Mouse (Mus musculus) stomach, embryonic 15.5 days (tissue): ENCODE measurements around the gene Chkb. TPM values are rescaled to one million over a fixed set of nuclear protein-coding genes. Genes with fewer than 3 reads are reported as not detected.

Experiments
- ATAC-seq: fragments of 200-750 bp; cut with Nextera tagmentation; 2 replicates; pipeline ENCODE4 v1.8.0; 2017; ENCODE audit warnings: low read depth, moderate number of reproducible peaks, moderate TSS enrichment; ENCODE audit not compliant: insufficient read depth, low FRiP score
- H3K27ac ChIP-seq: fragments of 300-500 bp; sonication (generic); 2 replicates; pipeline ENCODE4 v1.5.1; 2015; ENCODE audit warnings: mild to moderate bottlenecking, inconsistent platforms
- H3K27me3 ChIP-seq: fragments of 300-500 bp; sonication (generic); replicated peaks from 2 replicates; pipeline ENCODE4 v1.6.1; 2015; ENCODE audit warnings: inconsistent platforms
- H3K36me3 ChIP-seq: fragments of 300-500 bp; sonication (generic); 2 replicates; pipeline ENCODE4 v1.6.1; 2015; ENCODE audit warnings: inconsistent platforms
- H3K4me1 ChIP-seq: fragments of 300-500 bp; sonication (generic); 2 replicates; pipeline ENCODE4 v1.6.1; 2015; ENCODE audit warnings: inconsistent platforms
- H3K4me2 ChIP-seq: fragments of 300-500 bp; sonication (generic); 2 replicates; pipeline ENCODE4 v1.6.1; 2015; ENCODE audit warnings: mild to moderate bottlenecking, inconsistent platforms
- H3K4me3 ChIP-seq: fragments of 300-500 bp; sonication (generic); replicated peaks from 2 replicates; pipeline ENCODE4 v1.5.1; 2015; ENCODE audit warnings: inconsistent platforms
- H3K9ac ChIP-seq: fragments of 300-500 bp; sonication (generic); 2 replicates; pipeline ENCODE4 v1.6.1; 2015; ENCODE audit warnings: inconsistent platforms
- H3K9me3 ChIP-seq: fragments of 300-500 bp; sonication (generic); 2 replicates; pipeline ENCODE4 v1.6.1; 2016; ENCODE audit warnings: inconsistent platforms
- WGBS: fragments of 180-500 bp; shearing (Covaris S2); methylation state at CpG from one replicate; pipeline ENCODE4 v1.1.7; 2015; 5-methylcytosine and 5-hydroxymethylcytosine counted together
- polyA plus RNA-seq: library from polyadenylated mRNA; unstranded; fragments of >200 nt; fragmentation: Nextera tagmentation; extraction: Ambion mirVana; gene quantifications from 2 replicates; pipeline ENCODE4 v1.2.1, GENCODE M21; 2015

Gene Chkb
- polyA plus RNA-seq, 1 experiment from 2014 or later = 51.3 TPM

GRCm38 (mm10) chr15:89426716-89427115 lies 3.0 kb downstream of the Chkb start:
- ATAC-seq = no peak
- H3K36me3 ChIP-seq = 0 out of 2 replicates have a peak, but pooled peaks cover 4% of the 10 kb centered on the region
- H3K9me3 ChIP-seq = no peaks in the 10 kb centered on the region
- no peak overlapping the region for H3K27ac ChIP-seq
- no peak overlapping the region for H3K9ac ChIP-seq
- no peaks in the 10 kb centered on the region for H3K27me3 ChIP-seq
- no peak overlapping the region for H3K4me2 ChIP-seq
- 91% methylated on average over 10 of the region's 10 CpGs for WGBS
- H3K4me3 ChIP-seq = no peak overlapping the region
- H3K4me1 ChIP-seq = peaks cover 7% of the 10 kb centered on the region

- WGBS = 33% methylated on average over 6 of the region's 6 CpGs
- H3K4me2 ChIP-seq = no peak within 1 kb of the TSS
These were observed 4.0 kb downstream of the Chkb start, which contains the start of gene Cpt1b for GRCm38 (mm10) chr15:89425711-89426121. TSS of gene Cpt1b (minus strand) at chr15:89425863.

GRCm38 (mm10) chr15:89424621-89425020 lies 5.1 kb downstream of the Chkb start:
- no peak for ATAC-seq
- H3K36me3 ChIP-seq = peaks cover 9% of the 10 kb centered on the region; the same call in 1 of the 2 replicates
- 80% methylated on average over 8 of the region's 8 CpGs for WGBS
- no peaks in the 10 kb centered on the region for H3K9me3 ChIP-seq
- H3K4me1 ChIP-seq = peaks cover 7% of the 10 kb centered on the region
- H3K27ac ChIP-seq = no peak overlapping the region
- H3K4me3 ChIP-seq = no peak overlapping the region
- no peaks in the 10 kb centered on the region for H3K27me3 ChIP-seq
- no peak overlapping the region for H3K4me2 ChIP-seq
- H3K9ac ChIP-seq = no peak overlapping the region

More at GRCm38 (mm10) chr15:89425711-89426121, 4.0 kb downstream of the Chkb start, which contains the start of gene Cpt1b:
- H3K4me1 ChIP-seq = peaks cover 7% of the 10 kb centered on the region
- ATAC-seq = no peak
- H3K36me3 ChIP-seq = 0 out of 2 replicates have a peak, but pooled peaks cover 4% of the 10 kb centered on the region
- no peak within 1 kb of the TSS for H3K9ac ChIP-seq
- no peaks in the 10 kb centered on the region for H3K27me3 ChIP-seq
- no peak within 1 kb of the TSS for H3K27ac ChIP-seq
- H3K9me3 ChIP-seq = no peaks in the 10 kb centered on the region
- no peak within 1 kb of the TSS for H3K4me3 ChIP-seq

GRCm38 (mm10) chr15:89421938-89422337 lies 7.8 kb downstream of the Chkb start:
- Histone ChIP-seq H3K9ac (no peak overlapping the region), H3K27ac (no peak overlapping the region), H3K36me3 (peaks cover 9% of the 10 kb centered on the region; the same call in 1 of the 2 replicates), H3K9me3 (no peaks in the 10 kb centered on the region), H3K4me3 (no peak overlapping the region), H3K4me1 (no peaks in the 10 kb centered on the region), H3K27me3 (no peaks in the 10 kb centered on the region), H3K4me2 (no peak overlapping the region)
- no peak for ATAC-seq
- WGBS = 93% methylated on average over 9 of the region's 9 CpGs

GRCm38 (mm10) chr15:89415282-89415681 lies 14.4 kb downstream of the Chkb start:
- Histone ChIP-seq H3K4me2 (no peak overlapping the region), H3K9ac (no peak overlapping the region), H3K9me3 (no peaks in the 10 kb centered on the region), H3K27ac (no peak overlapping the region), H3K4me1 (no peaks in the 10 kb centered on the region), H3K36me3 (peaks cover under 1% of the 10 kb centered on the region; the same call in 1 of the 2 replicates), H3K4me3 (no peak overlapping the region), H3K27me3 (no peaks in the 10 kb centered on the region)
- 85% methylated on average over 8 of the region's 8 CpGs for WGBS
- ATAC-seq = no peak

GRCm38 (mm10) chr15:89410118-89410517 lies 19.6 kb downstream of the Chkb start, which contains the start of gene Syce3:
TSS of gene Syce3 (minus strand) at chr15:89410503.
- Histone ChIP-seq H3K36me3 (no peaks in the 10 kb centered on the region), H3K4me3 (no peak within 1 kb of the TSS), H3K4me2 (no peak within 1 kb of the TSS), H3K27ac (no peak within 1 kb of the TSS), H3K9ac (no peak within 1 kb of the TSS), H3K27me3 (no peaks in the 10 kb centered on the region), H3K9me3 (no peaks in the 10 kb centered on the region), H3K4me1 (no peaks in the 10 kb centered on the region)
- WGBS = 87% methylated on average over 22 of the region's 24 CpGs
- no peak for ATAC-seq

GRCm38 (mm10) chr15:89406691-89407090 lies 23.0 kb downstream of the Chkb start:
- no peaks in the 10 kb centered on the region for H3K36me3 ChIP-seq

GRCm38 (mm10) chr15:89404831-89405623 lies 24.7 kb downstream of the Chkb start:
- Histone ChIP-seq H3K4me1 (no peaks in the 10 kb centered on the region), H3K4me3 (no peak overlapping the region), H3K27me3 (no peaks in the 10 kb centered on the region), H3K9ac (no peak overlapping the region), H3K4me2 (no peak overlapping the region), H3K9me3 (no peaks in the 10 kb centered on the region), H3K36me3 (no peaks in the 10 kb centered on the region), H3K27ac (no peak overlapping the region)
- no peak for ATAC-seq
- WGBS = 77% methylated on average over 10 of the region's 10 CpGs

More at GRCm38 (mm10) chr15:89406691-89407090, 23.0 kb downstream of the Chkb start:
- Histone ChIP-seq H3K9ac (no peak overlapping the region), H3K4me2 (no peak overlapping the region), H3K27me3 (no peaks in the 10 kb centered on the region), H3K27ac (no peak overlapping the region), H3K4me3 (no peak overlapping the region), H3K4me1 (no peaks in the 10 kb centered on the region), H3K9me3 (no peaks in the 10 kb centered on the region)
- ATAC-seq = no peak

GRCm38 (mm10) chr15:89402471-89402870 lies 27.2 kb downstream of the Chkb start:
- Histone ChIP-seq H3K9ac (no peak overlapping the region), H3K27ac (no peak overlapping the region), H3K9me3 (no peaks in the 10 kb centered on the region), H3K4me1 (no peaks in the 10 kb centered on the region), H3K4me2 (no peak overlapping the region), H3K27me3 (no peaks in the 10 kb centered on the region), H3K36me3 (no peaks in the 10 kb centered on the region), H3K4me3 (no peak overlapping the region)
- 88% methylated on average over 1 of the region's 1 CpGs for WGBS
- no peak for ATAC-seq

- Histone ChIP-seq H3K4me2 (no peak overlapping the region), H3K27me3 (no peaks in the 10 kb centered on the region)
- no peak for ATAC-seq
These were observed 30.0 kb downstream of the Chkb start for GRCm38 (mm10) chr15:89399716-89400115.

GRCm38 (mm10) chr15:89398146-89398545 lies 31.6 kb downstream of the Chkb start:
- Histone ChIP-seq H3K36me3 (no peaks in the 10 kb centered on the region), H3K4me1 (no peaks in the 10 kb centered on the region), H3K27ac (no peak overlapping the region), H3K27me3 (no peaks in the 10 kb centered on the region), H3K9me3 (no peaks in the 10 kb centered on the region), H3K9ac (no peak overlapping the region), H3K4me3 (no peak overlapping the region), H3K4me2 (no peak overlapping the region)
- 82% methylated on average over 2 of the region's 2 CpGs for whole genome bisulfite sequencing
- no peak for ATAC-seq

More at GRCm38 (mm10) chr15:89399716-89400115, 30.0 kb downstream of the Chkb start:
- H3K36me3 ChIP-seq = no peaks in the 10 kb centered on the region
- H3K27ac ChIP-seq = no peak overlapping the region
- no peak overlapping the region for H3K9ac ChIP-seq
- no peak overlapping the region for H3K4me3 ChIP-seq
- 43% methylated on average over 1 of the region's 1 CpGs for WGBS
- H3K9me3 ChIP-seq = no peaks in the 10 kb centered on the region
- H3K4me1 ChIP-seq = no peaks in the 10 kb centered on the region

GRCm38 (mm10) chr15:89396883-89397282 lies 32.8 kb downstream of the Chkb start:
- ATAC-seq = no peak
- no peaks in the 10 kb centered on the region for H3K4me1 ChIP-seq
- H3K27me3 ChIP-seq = no peaks in the 10 kb centered on the region
- no peak overlapping the region for H3K4me3 ChIP-seq
- no peaks in the 10 kb centered on the region for H3K9me3 ChIP-seq
- no peak overlapping the region for H3K27ac ChIP-seq
- no peaks in the 10 kb centered on the region for H3K36me3 ChIP-seq
- H3K4me2 ChIP-seq = no peak overlapping the region
- H3K9ac ChIP-seq = no peak overlapping the region
- WGBS = 80% methylated on average over 4 of the region's 4 CpGs
